8 mouse cellular contexts compared by ENCODE assay signal in the genomic region with DNA sequence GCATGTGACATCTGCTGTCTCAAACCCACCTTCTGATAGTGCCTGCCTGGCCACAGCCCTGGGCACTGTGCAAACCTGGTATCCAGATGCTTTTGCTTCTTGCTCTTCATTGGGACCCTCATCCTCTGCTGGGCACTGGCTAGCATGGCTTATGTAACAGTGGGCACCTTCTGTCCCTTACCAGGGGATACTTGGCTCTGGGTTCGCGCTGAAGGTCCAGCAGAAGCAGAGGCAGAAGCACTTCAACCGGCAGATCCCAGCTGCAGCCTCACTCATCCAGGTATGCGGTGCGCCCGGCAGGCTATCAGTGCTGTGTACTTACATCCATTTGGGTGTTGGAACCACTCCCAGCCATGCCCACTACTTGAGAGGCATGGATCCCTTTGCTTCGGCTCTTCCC.
"Had no signal": no experiment of that assay in that cellular context is flagged by ENCODE, and none has a peak within 500 bp of the region (broad histone marks: within the 10 kb centered on the region; RNA-seq: fewer than 3 reads in every experiment).

No protein-coding gene starts in this region.

- DNase-seq: kidney, adult 18-20 months; kidney, postnatal 10 days; left cerebral cortex, postnatal 4 days; lung, embryonic 14.5 days; lung, postnatal 14 days; right cerebral cortex, adult 18-20 months; thymus, adult 18-20 months; thymus, postnatal 14 days had no signal
